Mouse (Mus musculus) heart, postnatal 0 days (tissue): ENCODE measurements around the gene Slc10a7. TPM values are rescaled to one million over a fixed set of nuclear protein-coding genes. Genes with fewer than 3 reads are reported as not detected.

Source experiments
- ATAC-seq: fragments of 200-750 bp; cut with Nextera tagmentation; 2 replicates; pipeline ENCODE4 v1.8.0; 2017; ENCODE audit warnings: low read depth, moderate number of reproducible peaks, moderate library complexity; ENCODE audit not compliant: insufficient read depth
- DNase-seq: peaks from one replicate; pipeline ENCODE4 v3.0.0-alpha.2; 2016; ENCODE audit warnings: low spot score
- H3K27ac ChIP-seq: fragments of 300-500 bp; sonication (generic); 2 replicates; pipeline ENCODE4 v1.5.1; 2014; ENCODE audit warnings: low read depth, mild to moderate bottlenecking
- H3K27me3 ChIP-seq: fragments of 300-500 bp; sonication (generic); 2 replicates; pipeline ENCODE4 v1.6.1; 2014; ENCODE audit warnings: low read length, mixed read lengths; ENCODE audit not compliant: control insufficient read depth, insufficient read depth
- H3K36me3 ChIP-seq: fragments of 300-500 bp; sonication (generic); replicated peaks from 2 replicates; pipeline ENCODE4 v1.6.1; 2014; ENCODE audit warnings: low read length, mixed read lengths; ENCODE audit not compliant: control insufficient read depth, insufficient read depth
- H3K4me1 ChIP-seq: fragments of 300-500 bp; sonication (generic); 2 replicates; pipeline ENCODE4 v1.6.1; 2014; ENCODE audit warnings: antibody characterized with exemption; ENCODE audit not compliant: control insufficient read depth, insufficient read depth
- H3K4me2 ChIP-seq: fragments of 300-500 bp; sonication (generic); 2 replicates; pipeline ENCODE4 v1.6.1; 2014; ENCODE audit warnings: low read depth, mild to moderate bottlenecking, low read length, moderate library complexity
- H3K4me3 ChIP-seq: fragments of 300-500 bp; sonication (generic); 2 replicates; pipeline ENCODE4 v1.5.1; 2014; ENCODE audit warnings: low read depth, low read length
- H3K9ac ChIP-seq: fragments of 300-500 bp; sonication (generic); replicated peaks from 2 replicates; pipeline ENCODE4 v1.6.1; 2014; ENCODE audit warnings: low read depth, low read length, mixed read lengths
- H3K9me3 ChIP-seq: fragments of 300-500 bp; sonication (generic); replicated peaks from 2 replicates; pipeline ENCODE4 v1.6.1; 2016; ENCODE audit warnings: low read length; ENCODE audit not compliant: control insufficient read depth
- CTCF ChIP-seq: IDR thresholded peaks from 2 replicates; pipeline ENCODE4 v1.5.1; 2016; ENCODE audit warnings: antibody characterized with exemption, control low read depth, low read depth
- EP300 ChIP-seq: IDR thresholded peaks from 2 replicates; pipeline ENCODE4 v1.6.1; 2016; ENCODE audit warnings: antibody characterized with exemption, low read depth
- WGBS: fragments of 180-500 bp; shearing (Covaris S2); extraction: QIAGEN DNeasy Blood & Tissue Kit; methylation state at CpG from one replicate; pipeline ENCODE4 v1.1.7; 2014; 5-methylcytosine and 5-hydroxymethylcytosine counted together
- polyA plus RNA-seq: library from polyadenylated mRNA; unstranded; fragments of >200 nt; fragmentation: Nextera tagmentation; extraction: Ambion mirVana; gene quantifications from 2 replicates; pipeline ENCODE4 v1.2.1, GENCODE M21; 2015
- total RNA-seq: library from RNA; depleted of rRNA; stranded (reverse); fragments of >200 nt; gene quantifications from 2 replicates; pipeline ENCODE4 v1.2.3, GENCODE M21; 2014; ENCODE audit warnings: low replicate concordance

The Slc10a7 gene
- total and polyA plus RNA-seq, 2 experiments from 2014 or later = 5.3 to 11.8 TPM

GRCm38 (mm10) chr8:78549971-78550751 lies 41.0 kb downstream of the Slc10a7 start:
- whole genome bisulfite sequencing = 44% methylated on average over 10 of the region's 10 CpGs
- no peak for DNase-seq

DNA sequence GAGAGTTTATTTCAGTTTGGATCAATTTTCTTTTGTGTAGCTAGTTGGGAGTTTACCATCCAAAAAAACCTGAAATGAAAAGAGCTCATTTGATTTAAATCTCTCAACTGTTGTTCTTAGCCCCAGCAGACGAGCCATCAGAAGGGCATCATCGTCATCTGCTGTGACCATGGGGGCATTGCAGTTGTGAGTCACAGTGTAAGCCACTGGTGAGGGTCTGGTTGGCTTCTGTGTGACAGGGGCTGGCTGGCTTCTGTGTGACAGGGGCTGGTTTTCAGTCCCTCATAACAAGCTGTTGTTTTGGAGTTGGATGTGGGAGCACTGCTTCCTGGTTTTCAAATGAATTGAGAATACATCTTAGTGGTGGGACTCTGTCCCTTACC lies 41.6 kb downstream of the Slc10a7 start:
- DNase-seq (no peak), ATAC-seq (no peak)
- TF ChIP-seq EP300 (no peak), CTCF (no peak)
- Histone ChIP-seq H3K9me3 (no peaks in the 10 kb centered on the region), H3K4me1 (0 out of 2 replicates have a peak, but pooled peaks cover 3% of the 10 kb centered on the region), H3K27ac (no peak overlapping the region), H3K4me2 (no peak overlapping the region), H3K36me3 (no peaks in the 10 kb centered on the region; the same call in 1 of the 2 replicates), H3K27me3 (no peaks in the 10 kb centered on the region), H3K9ac (no peak overlapping the region), H3K4me3 (no peak overlapping the region)
- WGBS = 70% methylated on average over 2 of the region's 2 CpGs

More at GRCm38 (mm10) chr8:78549971-78550751, 41.0 kb downstream of the Slc10a7 start:
- TF ChIP-seq EP300 (no peak), CTCF (no peak)
- Histone ChIP-seq H3K27ac (no peak overlapping the region), H3K4me2 (no peak overlapping the region), H3K36me3 (no peaks in the 10 kb centered on the region; the same call in 1 of the 2 replicates), H3K4me1 (0 out of 2 replicates have a peak, but pooled peaks cover 3% of the 10 kb centered on the region), H3K27me3 (no peaks in the 10 kb centered on the region), H3K9me3 (no peaks in the 10 kb centered on the region), H3K9ac (no peak overlapping the region), H3K4me3 (no peak overlapping the region)
- ATAC-seq = peak; percentile 36; the same call in 1 of the 2 replicates

- Histone ChIP-seq H3K4me3 (no peak overlapping the region), H3K27me3 (no peaks in the 10 kb centered on the region), H3K9me3 (no peaks in the 10 kb centered on the region), H3K4me2 (no peak overlapping the region), H3K27ac (no peak overlapping the region), H3K4me1 (no peaks in the 10 kb centered on the region), H3K36me3 (0 out of 2 replicates have a peak, but pooled peaks cover 7% of the 10 kb centered on the region), H3K9ac (no peak overlapping the region)
- TF ChIP-seq CTCF (no peak), EP300 (no peak)
- ATAC-seq = no peak
- no peak for DNase-seq
- 91% methylated on average over 4 of the region's 4 CpGs for WGBS
These were observed 46.7 kb downstream of the Slc10a7 start for GRCm38 (mm10) chr8:78555817-78556216.

DNA sequence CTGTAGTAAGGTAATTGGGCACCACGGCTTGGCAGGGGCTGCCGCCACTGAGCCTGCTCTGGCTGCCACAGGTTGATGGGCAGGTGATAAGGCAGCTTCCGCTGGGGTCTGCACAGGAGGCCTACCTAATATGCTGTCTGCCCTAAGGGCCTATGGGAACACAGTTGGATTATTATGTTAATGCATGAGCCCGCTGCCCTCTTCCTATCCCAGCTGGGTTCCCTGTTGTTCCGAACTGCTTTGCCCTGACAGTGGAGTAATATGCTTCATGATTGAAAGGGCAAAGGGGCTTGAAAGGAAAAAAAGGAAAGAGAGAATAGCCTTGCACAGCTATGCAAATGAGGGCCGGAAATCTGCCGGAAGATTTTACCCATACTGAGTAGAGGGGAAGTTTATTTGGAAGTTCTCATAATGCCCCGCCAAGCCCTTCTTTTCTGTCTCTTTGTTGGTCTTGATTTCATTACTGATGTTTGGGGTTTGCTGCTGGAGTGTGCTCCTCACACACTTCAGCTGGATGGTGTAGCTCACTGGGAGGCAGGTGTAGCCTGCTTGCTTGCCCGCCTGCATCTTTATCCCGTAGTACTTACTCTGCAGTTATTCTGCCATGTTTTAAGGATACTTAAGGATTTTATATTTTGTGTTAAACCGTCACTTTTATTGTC lies 47.8 kb downstream of the Slc10a7 start:
- Histone ChIP-seq H3K36me3 (0 out of 2 replicates have a peak, but pooled peaks cover 10% of the 10 kb centered on the region), H3K27ac (no peak overlapping the region), H3K4me2 (no peak overlapping the region), H3K9ac (no peak overlapping the region), H3K27me3 (no peaks in the 10 kb centered on the region), H3K9me3 (0 out of 2 replicates have a peak, but pooled peaks cover 5% of the 10 kb centered on the region), H3K4me3 (no peak overlapping the region), H3K4me1 (no peaks in the 10 kb centered on the region)
- 88% methylated on average over 11 of the region's 11 CpGs for WGBS
- TF ChIP-seq CTCF = no peak
- TF ChIP-seq EP300 = no peak
- ATAC-seq (no peak), DNase-seq (no peak)

DNA sequence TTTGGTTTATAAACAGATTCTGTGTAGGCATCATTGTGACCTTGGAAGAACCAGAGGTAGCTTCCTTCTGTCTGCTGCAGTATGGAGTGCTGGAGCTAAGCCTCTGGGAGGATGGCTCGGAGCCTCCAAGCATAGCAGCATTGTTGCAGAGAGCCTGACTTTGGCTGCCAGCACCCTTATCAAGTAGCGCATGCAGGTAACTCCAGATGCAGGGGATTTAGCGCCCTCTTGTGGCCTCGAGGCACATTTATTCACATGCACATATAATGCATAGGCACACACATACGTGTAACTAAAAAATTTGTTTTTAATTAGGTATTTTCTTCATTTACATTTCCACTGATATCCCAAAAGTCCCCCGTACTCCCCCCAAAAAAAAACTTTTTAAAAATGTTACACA lies 52.5 kb downstream of the Slc10a7 start:
- Histone ChIP-seq H3K36me3 (0 out of 2 replicates have a peak, but pooled peaks cover 10% of the 10 kb centered on the region), H3K27ac (no peak overlapping the region), H3K27me3 (no peaks in the 10 kb centered on the region), H3K4me1 (no peaks in the 10 kb centered on the region), H3K4me2 (no peak overlapping the region), H3K9me3 (0 out of 2 replicates have a peak, but pooled peaks cover 5% of the 10 kb centered on the region), H3K4me3 (no peak overlapping the region), H3K9ac (no peak overlapping the region)
- ATAC-seq (no peak), DNase-seq (no peak)
- TF ChIP-seq CTCF = no peak; the same call in 1 of the 2 replicates
- TF ChIP-seq EP300 = no peak
- WGBS = 89% methylated on average over 6 of the region's 6 CpGs
